ENCODE assay signal across 19 mouse cellular contexts in genomic region chr11:118807511-118807910, GRCm38 (mm10).
DNase-seq lines count a peak whose midpoint lies in the region; ATAC-seq and TF ChIP-seq lines count a peak whose summit lies in the region.
"Had no signal": no experiment of that assay in that cellular context is flagged by ENCODE, and none has a peak within 500 bp of the region (broad histone marks: within the 10 kb centered on the region; RNA-seq: fewer than 3 reads in every experiment).

No protein-coding gene starts in this region.

- no peaks in the 10 kb centered on the region for H3K9me3 ChIP-seq in forebrain, embryonic 10.5 days
- no peaks in the 10 kb centered on the region for H3K9me3 ChIP-seq in forebrain, embryonic 12.5 days
- no peaks in the 10 kb centered on the region for H3K9me3 ChIP-seq in neural tube, embryonic 11.5 days (ENCODE audit: control insufficient read depth, low read length)
- no peaks in the 10 kb centered on the region for H3K9me3 ChIP-seq in limb, embryonic 14.5 days (ENCODE audit: control insufficient read depth, low read length)
- H3K9me3 ChIP-seq: embryonic facial prominence, embryonic 15.5 days; heart, embryonic 13.5 days; limb, embryonic 13.5 days; midbrain, embryonic 10.5 days had no signal

- no peak overlapping the region for H3K9ac ChIP-seq in forebrain, embryonic 12.5 days
- no peak overlapping the region for H3K9ac ChIP-seq in neural tube, embryonic 11.5 days (ENCODE audit: low read length)
- no peak overlapping the region for H3K9ac ChIP-seq in limb, embryonic 14.5 days (ENCODE audit: low read depth, low read length, severe bottlenecking)
- H3K9ac ChIP-seq: embryonic facial prominence, embryonic 15.5 days; heart, embryonic 13.5 days; limb, embryonic 13.5 days; liver, postnatal 0 days had no signal

- no peak for ATAC-seq in forebrain, embryonic 12.5 days (ENCODE audit: low FRiP score)
- no peak for ATAC-seq in neural tube, embryonic 11.5 days (ENCODE audit: insufficient read depth, low FRiP score, low TSS enrichment)
- no peak for ATAC-seq in limb, embryonic 14.5 days (ENCODE audit: low FRiP score, low read depth)
- ATAC-seq: intestine, postnatal 0 days; liver, postnatal 0 days had no signal

- WGBS in forebrain, embryonic 10.5 days, result 87% methylated on average over 15 of the region's 15 CpGs
- WGBS in forebrain, embryonic 12.5 days, result 89% methylated on average over 15 of the region's 15 CpGs
- WGBS in neural tube, embryonic 11.5 days, result 57% methylated on average over 15 of the region's 15 CpGs
- WGBS in limb, embryonic 14.5 days, result 46% methylated on average over 15 of the region's 15 CpGs

- no peak overlapping the region for H3K4me3 ChIP-seq in forebrain, embryonic 10.5 days
- no peak overlapping the region for H3K4me3 ChIP-seq in forebrain, embryonic 12.5 days (replicated peaks)
- no peak overlapping the region for H3K4me3 ChIP-seq in neural tube, embryonic 11.5 days (ENCODE audit: low read depth, low read length)
- H3K4me3 ChIP-seq in limb, embryonic 14.5 days (replicated peaks; ENCODE audit: low read length), result no peak overlapping the region
- H3K4me3 ChIP-seq: embryonic facial prominence, embryonic 15.5 days; heart, embryonic 13.5 days; limb, embryonic 13.5 days; midbrain, embryonic 10.5 days had no signal

- H3K27ac ChIP-seq in forebrain, embryonic 10.5 days, result 0 out of 2 replicates have a peak overlapping the region, but pooled peaks have one; percentile 16
- H3K27ac ChIP-seq in forebrain, embryonic 12.5 days, result no peak overlapping the region
- H3K27ac ChIP-seq in neural tube, embryonic 11.5 days (ENCODE audit: low read depth, low read length), result no peak overlapping the region
- no peak overlapping the region for H3K27ac ChIP-seq in limb, embryonic 14.5 days (replicated peaks; ENCODE audit: low read depth, low read length)
- H3K27ac ChIP-seq: embryonic facial prominence, embryonic 15.5 days; heart, embryonic 13.5 days; kidney, postnatal 0 days; limb, embryonic 13.5 days had no signal

- H3K4me1 ChIP-seq in forebrain, embryonic 10.5 days, result peaks cover 11% of the 10 kb centered on the region
- H3K4me1 ChIP-seq in forebrain, embryonic 12.5 days, result no peaks in the 10 kb centered on the region
- H3K4me1 ChIP-seq in neural tube, embryonic 11.5 days (ENCODE audit: control insufficient read depth, insufficient read depth, low read length), result no peaks in the 10 kb centered on the region
- no peaks in the 10 kb centered on the region for H3K4me1 ChIP-seq in limb, embryonic 14.5 days (ENCODE audit: control insufficient read depth, insufficient read depth, low read length)

- no peak for TF ChIP-seq POLR2A in limb, embryonic 14.5 days (IDR thresholded peaks at IDR 0.05; ENCODE audit: borderline replicate concordance, extremely low read depth, insufficient read depth, insufficient read length)

- DNase-seq in forebrain, embryonic 10.5 days (ENCODE audit: extremely low spot score, low spot score), result no peak
- DNase-seq in neural tube, embryonic 11.5 days (ENCODE audit: low spot score), result peak; percentile 44
- no peak for DNase-seq in neural tube, embryonic 10.5 days (ENCODE audit: extremely low spot score, low spot score)
- peak; percentile 48 for DNase-seq in limb, embryonic 14.5 days (ENCODE audit: low spot score)
- no peak for DNase-seq in heart, adult 8-10 months (ENCODE audit: low spot score)
- no peak for DNase-seq in kidney, adult 11 months
- DNase-seq in cerebellum, postnatal 36 days, result no peak
- DNase-seq: adrenal gland, adult 2 months; cerebellum, postnatal 10 days; heart, postnatal 4 days; liver, postnatal 0 days; spleen, adult 18-20 months had no signal

- H3K36me3 ChIP-seq in forebrain, embryonic 10.5 days (replicated peaks), result no peaks in the 10 kb centered on the region
- H3K36me3 ChIP-seq in forebrain, embryonic 12.5 days (replicated peaks), result no peaks in the 10 kb centered on the region
- no peaks in the 10 kb centered on the region for H3K36me3 ChIP-seq in neural tube, embryonic 11.5 days (ENCODE audit: control insufficient read depth, insufficient read depth, low read length)
- H3K36me3 ChIP-seq in limb, embryonic 14.5 days (ENCODE audit: control insufficient read depth, insufficient read depth, low read length), result no peaks in the 10 kb centered on the region
- H3K36me3 ChIP-seq: embryonic facial prominence, embryonic 15.5 days; heart, embryonic 13.5 days; limb, embryonic 13.5 days; midbrain, embryonic 10.5 days had no signal

- H3K4me2 ChIP-seq in forebrain, embryonic 12.5 days, result no peak overlapping the region
- H3K4me2 ChIP-seq in neural tube, embryonic 11.5 days (ENCODE audit: low read depth), result no peak overlapping the region
- no peak overlapping the region for H3K4me2 ChIP-seq in limb, embryonic 14.5 days (replicated peaks; ENCODE audit: low read depth, low read length, severe bottlenecking)
- H3K4me2 ChIP-seq: embryonic facial prominence, embryonic 15.5 days; heart, embryonic 13.5 days; limb, embryonic 13.5 days had no signal

- H3K27me3 ChIP-seq in forebrain, embryonic 10.5 days (ENCODE audit: poor library complexity, severe bottlenecking), result no peaks in the 10 kb centered on the region
- no peaks in the 10 kb centered on the region for H3K27me3 ChIP-seq in forebrain, embryonic 12.5 days
- H3K27me3 ChIP-seq in neural tube, embryonic 11.5 days (ENCODE audit: control insufficient read depth, insufficient read depth, low read length), result no peaks in the 10 kb centered on the region
- H3K27me3 ChIP-seq in limb, embryonic 14.5 days (ENCODE audit: control insufficient read depth, insufficient read depth, low read length), result no peaks in the 10 kb centered on the region
- H3K27me3 ChIP-seq: heart, embryonic 13.5 days; limb, embryonic 13.5 days had no signal

Comparison
In these comparisons a context has a peak if more than half of its experiments do, and no peak if none do; other contexts are left out.
1. DNase-seq: peak in neural tube, embryonic 11.5 days (single experiment) and limb, embryonic 14.5 days (single experiment); none in forebrain, embryonic 10.5 days (single experiment), neural tube, embryonic 10.5 days (single experiment), heart, adult 8-10 months (single experiment), kidney, adult 11 months (single experiment) and cerebellum, postnatal 36 days (0 of 2).